Mouse (Mus musculus) spleen, postnatal 14 days (tissue): ENCODE results near the gene Gprc5b.

ENCODE experiments used
- DNase-seq, 2 experiments: peaks; one replicate each; pipeline ENCODE4 v3.0.0; 2021 to 2022; ENCODE audit warnings: low spot score in 2 of 2

Gprc5b gene

GRCm38 (mm10) chr7:118949749-118950148 lies 45.3 kb downstream of the Gprc5b start:
- DNase-seq = no peak

GRCm38 (mm10) chr7:118948677-118949282 lies 46.2 kb downstream of the Gprc5b start:
- DNase-seq = no peak

- DNase-seq = no peak
These were observed 47.8 kb downstream of the Gprc5b start for GRCm38 (mm10) chr7:118947241-118947640.

- no peak for DNase-seq
These were observed 50.1 kb downstream of the Gprc5b start for GRCm38 (mm10) chr7:118944884-118945283.

- no peak for DNase-seq
These were observed 51.8 kb downstream of the Gprc5b start for GRCm38 (mm10) chr7:118943170-118943569.

- DNase-seq = no peak
These were observed 52.7 kb downstream of the Gprc5b start for GRCm38 (mm10) chr7:118942297-118942696.

- no peak for DNase-seq
These were observed 57.3 kb downstream of the Gprc5b start for GRCm38 (mm10) chr7:118937469-118938387.

GRCm38 (mm10) chr7:118936844-118937243 lies 58.2 kb downstream of the Gprc5b start:
- DNase-seq = no peak

GRCm38 (mm10) chr7:118935306-118935705 lies 59.7 kb downstream of the Gprc5b start:
- no peak for DNase-seq

- DNase-seq = no peak
These were observed 63.3 kb downstream of the Gprc5b start for GRCm38 (mm10) chr7:118931502-118932395.

DNA sequence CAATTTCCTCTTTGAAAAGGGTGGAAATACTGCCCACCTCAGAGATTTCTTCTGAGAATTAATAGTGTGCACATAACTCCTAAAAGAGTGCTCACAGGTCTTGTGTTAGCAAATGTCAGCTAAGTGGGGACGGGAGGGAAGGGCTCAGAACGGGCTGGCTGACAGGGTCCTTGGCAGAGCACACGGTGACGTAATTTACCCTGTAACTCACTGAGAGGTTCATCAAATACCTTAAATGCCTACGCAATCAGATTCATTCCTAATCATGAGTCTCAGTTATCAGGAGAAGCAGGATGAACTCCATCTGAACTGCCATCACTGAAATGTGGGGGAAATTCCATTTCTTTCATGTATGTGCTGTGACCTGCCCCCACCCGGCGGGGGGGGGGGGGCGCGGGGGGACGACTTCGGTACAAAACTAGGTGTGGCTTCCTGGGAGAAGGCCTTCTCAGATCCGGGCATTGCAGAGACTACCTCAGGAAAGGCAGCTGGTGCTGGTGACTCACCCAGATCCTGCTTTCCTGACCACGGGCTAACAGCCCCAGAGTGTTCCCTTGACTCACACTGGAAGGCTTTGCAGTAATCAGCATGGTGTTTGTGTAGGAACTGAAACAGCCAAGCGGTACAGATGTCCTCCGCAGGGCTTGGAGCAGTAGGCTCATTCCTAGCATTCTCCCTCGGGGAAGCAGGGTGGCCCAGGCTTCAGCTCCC lies 65.3 kb downstream of the Gprc5b start:
- no peak for DNase-seq

- no peak for DNase-seq
These were observed 66.1 kb downstream of the Gprc5b start for GRCm38 (mm10) chr7:118928916-118929315.

DNA sequence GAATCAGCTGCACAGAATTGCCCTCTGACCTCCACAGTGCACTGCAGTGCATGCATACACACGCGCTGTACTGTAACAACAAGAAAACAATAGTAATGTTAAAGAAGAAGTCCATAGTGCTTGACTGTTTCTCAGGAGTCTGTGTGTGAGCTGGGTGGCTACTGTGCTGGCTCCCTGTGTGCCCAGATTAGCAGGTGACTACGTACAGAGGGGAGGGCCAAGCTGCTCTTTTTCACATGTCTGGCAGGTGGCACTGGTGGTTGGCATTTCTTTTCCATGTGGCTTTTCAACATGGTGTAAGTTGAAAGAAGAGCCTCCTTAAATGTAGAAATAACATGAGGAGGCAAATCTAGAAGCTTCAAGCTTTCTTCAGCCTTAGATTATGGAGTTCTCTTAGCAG lies 66.7 kb downstream of the Gprc5b start:
- DNase-seq = no peak

DNA sequence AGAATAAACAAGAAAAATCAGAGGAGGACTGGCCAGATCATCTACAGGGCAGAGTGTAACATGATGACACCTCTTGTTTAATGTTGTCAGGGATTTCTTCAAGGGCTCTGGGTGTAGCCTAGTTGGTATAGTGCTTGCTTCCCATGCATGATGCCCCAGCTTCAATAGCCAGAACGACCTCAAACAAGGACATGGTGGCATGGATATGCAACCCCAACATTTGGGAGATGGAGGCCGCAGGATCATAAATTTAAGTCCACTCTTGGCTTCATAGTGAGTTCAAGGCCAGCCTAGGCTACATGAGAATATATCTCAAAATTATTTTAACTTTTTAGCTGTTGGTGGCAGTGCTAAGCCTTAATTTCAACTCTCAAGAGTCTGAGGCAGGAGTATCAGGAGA lies 67.7 kb downstream of the Gprc5b start:
- DNase-seq = no peak

DNA sequence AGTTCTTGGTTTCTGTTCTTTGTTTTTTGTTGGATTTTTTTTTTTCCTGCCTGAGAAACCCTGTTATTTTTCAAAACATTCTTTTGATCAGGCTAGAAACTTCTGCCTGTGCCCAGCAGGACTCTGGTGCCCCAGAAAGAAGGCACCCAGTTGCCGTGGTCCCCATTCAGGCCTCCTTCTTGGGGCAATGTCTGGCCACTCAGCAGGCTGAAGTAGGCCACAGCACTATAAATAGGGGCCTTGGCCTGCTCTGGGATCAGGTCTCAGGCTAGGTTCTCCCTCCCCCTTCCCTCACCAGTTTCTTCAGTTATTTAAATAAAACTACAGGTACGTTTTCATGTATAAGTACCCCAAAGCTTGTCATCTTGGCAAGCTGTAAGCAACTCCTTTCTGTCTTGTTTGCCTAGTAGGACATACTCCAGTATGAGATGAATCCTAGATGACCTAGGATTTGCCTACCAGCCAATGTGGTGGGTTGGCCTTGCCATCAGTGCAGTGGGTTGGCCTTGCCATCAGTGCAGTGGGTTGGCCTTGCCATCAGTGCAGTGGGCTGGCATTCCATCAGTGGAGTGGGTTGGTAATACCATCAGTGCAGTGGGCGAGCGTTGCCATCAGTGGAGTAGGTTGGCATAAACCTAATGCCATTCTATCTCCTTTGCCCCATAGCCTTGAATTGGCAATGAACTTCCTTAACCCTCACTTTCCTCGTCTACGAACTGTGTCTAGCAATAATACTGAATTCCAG lies 68.3 kb downstream of the Gprc5b start:
- DNase-seq = no peak

GRCm38 (mm10) chr7:118925547-118925946 lies 69.5 kb downstream of the Gprc5b start:
- DNase-seq = no peak

GRCm38 (mm10) chr7:118922441-118923202 lies 72.4 kb downstream of the Gprc5b start:
- DNase-seq = no peak
